Mouse (Mus musculus): ENCODE measurements around the gene Arhgap11a. TPM values are rescaled to one million over a fixed set of nuclear protein-coding genes. Genes with fewer than 3 reads are reported as not detected.

The Arhgap11a gene
- polyA plus RNA-seq, 1 experiment from 2014 or later, result 24.1 TPM

DNA sequence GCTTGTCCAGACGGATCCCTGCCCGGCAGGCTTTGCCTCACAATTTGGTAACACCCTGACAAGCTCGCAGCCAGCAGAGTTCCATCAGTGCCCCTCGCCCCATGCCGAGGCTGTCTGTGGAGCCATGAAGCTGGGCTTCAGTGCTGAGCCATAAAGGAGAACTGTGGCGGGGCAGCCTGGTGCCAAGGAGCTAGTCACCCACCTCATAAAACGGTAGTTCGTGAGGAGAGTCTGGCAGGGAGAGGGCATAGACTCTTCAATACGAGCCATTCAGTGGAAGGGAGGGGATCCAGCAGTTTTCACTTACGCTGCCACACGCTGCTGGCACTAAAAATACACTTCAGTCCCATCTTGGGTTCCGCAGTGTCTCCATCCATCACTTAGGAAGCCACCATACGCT, 49.9 kb downstream of the Arhgap11a start:
- 72% methylated on average over 13 of the region's 13 CpGs for WGBS
- no peak overlapping the region for H3K4me2 ChIP-seq (ENCODE audit: low read depth, low read length)
- H3K4me3 ChIP-seq (replicated peaks; ENCODE audit: low read length), result no peak overlapping the region
- no peak for ATAC-seq (ENCODE audit: insufficient read depth, low FRiP score)
- H3K9ac ChIP-seq (ENCODE audit: low read length), result no peak overlapping the region
- H3K36me3 ChIP-seq (ENCODE audit: control insufficient read depth, insufficient read depth, low read length), result no peaks in the 10 kb centered on the region
- H3K4me1 ChIP-seq (ENCODE audit: control insufficient read depth, insufficient read depth, low read length), result no peaks in the 10 kb centered on the region
- no peak overlapping the region for H3K27ac ChIP-seq (ENCODE audit: low read length)
- no peaks in the 10 kb centered on the region for H3K9me3 ChIP-seq (replicated peaks; ENCODE audit: control insufficient read depth, low read length)
- H3K27me3 ChIP-seq (ENCODE audit: control insufficient read depth, insufficient read depth, low read length), result no peaks in the 10 kb centered on the region

DNA sequence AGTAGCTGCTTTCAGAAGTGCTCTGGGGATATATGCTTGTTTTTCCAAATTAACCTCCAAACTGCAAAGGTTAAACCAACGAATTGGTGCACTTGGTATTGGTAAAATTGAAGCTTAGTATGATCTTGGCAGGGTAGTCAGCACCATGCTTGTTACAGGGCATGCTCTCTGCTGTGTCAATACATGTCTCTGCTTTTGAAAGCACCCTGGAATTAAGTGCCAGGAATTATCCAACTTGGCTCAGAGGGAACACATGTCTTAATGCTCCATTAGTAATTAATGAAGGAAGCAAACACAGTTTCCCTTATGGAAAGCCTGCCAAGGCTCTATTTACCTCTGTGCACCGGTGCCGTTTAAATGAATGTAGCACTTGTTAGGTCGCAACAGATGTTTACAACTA, 53.3 kb downstream of the Arhgap11a start:
- Histone ChIP-seq H3K4me2 (ENCODE audit: low read depth, low read length) (no peak overlapping the region), H3K9ac (ENCODE audit: low read length) (no peak overlapping the region), H3K9me3 (replicated peaks; ENCODE audit: control insufficient read depth, low read length) (no peaks in the 10 kb centered on the region), H3K27ac (ENCODE audit: low read length) (no peak overlapping the region), H3K36me3 (ENCODE audit: control insufficient read depth, insufficient read depth, low read length) (no peaks in the 10 kb centered on the region), H3K4me3 (replicated peaks; ENCODE audit: low read length) (no peak overlapping the region), H3K4me1 (ENCODE audit: control insufficient read depth, insufficient read depth, low read length) (no peaks in the 10 kb centered on the region), H3K27me3 (ENCODE audit: control insufficient read depth, insufficient read depth, low read length) (no peaks in the 10 kb centered on the region)
- WGBS, result 69% methylated on average over 4 of the region's 4 CpGs
- no peak for ATAC-seq (ENCODE audit: insufficient read depth, low FRiP score)

- Histone ChIP-seq H3K9ac (ENCODE audit: low read length) (no peak overlapping the region), H3K36me3 (ENCODE audit: control insufficient read depth, insufficient read depth, low read length) (no peaks in the 10 kb centered on the region), H3K4me3 (replicated peaks; ENCODE audit: low read length) (no peak overlapping the region), H3K27ac (ENCODE audit: low read length) (no peak overlapping the region), H3K4me2 (ENCODE audit: low read depth, low read length) (no peak overlapping the region), H3K4me1 (ENCODE audit: control insufficient read depth, insufficient read depth, low read length) (no peaks in the 10 kb centered on the region), H3K27me3 (ENCODE audit: control insufficient read depth, insufficient read depth, low read length) (no peaks in the 10 kb centered on the region), H3K9me3 (replicated peaks; ENCODE audit: control insufficient read depth, low read length) (no peaks in the 10 kb centered on the region)
- ATAC-seq (ENCODE audit: insufficient read depth, low FRiP score), result no peak
- WGBS, result 84% methylated on average over 3 of the region's 3 CpGs
Observed at GRCm38 (mm10) chr2:113793521-113793920, 54.9 kb downstream of the Arhgap11a start.

DNA sequence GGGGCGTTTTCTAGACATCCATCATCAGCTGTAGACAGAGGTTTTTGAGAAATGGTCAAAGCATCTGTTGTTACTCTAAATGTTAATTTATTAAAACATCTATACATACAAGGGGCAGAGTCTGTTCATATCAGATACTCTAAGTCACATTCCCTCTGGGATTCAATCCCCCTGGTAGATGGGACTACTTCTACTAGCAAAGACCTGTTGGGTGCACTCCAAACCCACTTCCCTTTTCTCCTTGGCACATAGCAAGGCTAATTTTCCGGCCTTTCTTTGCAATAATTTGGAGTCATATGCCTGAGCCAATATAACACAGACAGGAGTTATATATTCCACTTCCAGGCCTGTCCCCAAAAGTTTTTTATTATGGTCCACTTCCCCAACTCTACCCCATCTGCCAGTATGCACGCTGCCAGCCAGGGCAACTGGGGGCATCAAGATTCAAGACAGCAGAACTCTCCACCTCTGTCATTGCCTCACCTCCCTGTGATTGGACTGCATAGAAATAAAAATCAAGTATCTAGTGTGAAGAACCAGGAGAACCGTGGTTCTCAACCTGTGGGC, 59.6 kb downstream of the Arhgap11a start:
- no peaks in the 10 kb centered on the region for H3K9me3 ChIP-seq (replicated peaks; ENCODE audit: control insufficient read depth, low read length)
- H3K36me3 ChIP-seq (ENCODE audit: control insufficient read depth, insufficient read depth, low read length), result no peaks in the 10 kb centered on the region
- no peak overlapping the region for H3K9ac ChIP-seq (ENCODE audit: low read length)
- H3K27me3 ChIP-seq (ENCODE audit: control insufficient read depth, insufficient read depth, low read length), result no peaks in the 10 kb centered on the region
- WGBS, result 83% methylated on average over 4 of the region's 4 CpGs
- H3K27ac ChIP-seq (ENCODE audit: low read length), result no peak overlapping the region
- no peaks in the 10 kb centered on the region for H3K4me1 ChIP-seq (ENCODE audit: control insufficient read depth, insufficient read depth, low read length)
- H3K4me2 ChIP-seq (ENCODE audit: low read depth, low read length), result no peak overlapping the region
- no peak for ATAC-seq (ENCODE audit: insufficient read depth, low FRiP score)
- H3K4me3 ChIP-seq (replicated peaks; ENCODE audit: low read length), result no peak overlapping the region

- H3K4me3 ChIP-seq (replicated peaks; ENCODE audit: low read length), result no peak overlapping the region
- H3K36me3 ChIP-seq (ENCODE audit: control insufficient read depth, insufficient read depth, low read length), result no peaks in the 10 kb centered on the region
- no peak overlapping the region for H3K27ac ChIP-seq (ENCODE audit: low read length)
- WGBS, result 87% methylated on average over 4 of the region's 4 CpGs
- no peak for ATAC-seq (ENCODE audit: insufficient read depth, low FRiP score)
- H3K27me3 ChIP-seq (ENCODE audit: control insufficient read depth, insufficient read depth, low read length), result no peaks in the 10 kb centered on the region
- no peaks in the 10 kb centered on the region for H3K9me3 ChIP-seq (replicated peaks; ENCODE audit: control insufficient read depth, low read length)
- no peak overlapping the region for H3K9ac ChIP-seq (ENCODE audit: low read length)
- H3K4me2 ChIP-seq (ENCODE audit: low read depth, low read length), result no peak overlapping the region
- no peaks in the 10 kb centered on the region for H3K4me1 ChIP-seq (ENCODE audit: control insufficient read depth, insufficient read depth, low read length)
Observed at GRCm38 (mm10) chr2:113787882-113788281, 60.6 kb downstream of the Arhgap11a start.

DNA sequence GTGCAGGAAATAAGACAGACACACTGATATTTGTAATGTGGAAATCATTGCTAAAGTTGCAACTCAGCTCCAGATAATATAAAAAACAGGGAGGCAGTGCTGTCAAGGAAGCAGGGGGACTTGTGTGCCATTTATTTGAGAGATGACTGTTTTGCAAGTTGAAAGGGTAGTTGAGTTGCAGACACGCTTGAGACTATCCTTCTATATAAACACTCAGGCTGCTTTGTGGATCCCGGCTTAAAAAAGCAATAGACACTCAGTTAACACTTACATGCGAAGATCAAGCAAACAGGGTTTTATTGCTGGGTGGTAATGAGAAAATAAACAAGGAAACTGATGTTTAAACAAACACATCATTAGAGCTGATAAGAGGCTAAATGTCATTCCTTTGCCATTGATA, 63.6 kb downstream of the Arhgap11a start:
- Histone ChIP-seq H3K27ac (ENCODE audit: low read length) (no peak overlapping the region), H3K9ac (ENCODE audit: low read length) (no peak overlapping the region), H3K4me2 (ENCODE audit: low read depth, low read length) (no peak overlapping the region), H3K36me3 (ENCODE audit: control insufficient read depth, insufficient read depth, low read length) (no peaks in the 10 kb centered on the region), H3K9me3 (replicated peaks; ENCODE audit: control insufficient read depth, low read length) (no peaks in the 10 kb centered on the region), H3K4me3 (replicated peaks; ENCODE audit: low read length) (no peak overlapping the region), H3K27me3 (ENCODE audit: control insufficient read depth, insufficient read depth, low read length) (no peaks in the 10 kb centered on the region), H3K4me1 (ENCODE audit: control insufficient read depth, insufficient read depth, low read length) (no peaks in the 10 kb centered on the region)
- no peak for ATAC-seq (ENCODE audit: insufficient read depth, low FRiP score)
- WGBS, result 23% methylated on average over 3 of the region's 3 CpGs

GRCm38 (mm10) chr2:113781521-113781920, 66.9 kb downstream of the Arhgap11a start:
- 63% methylated on average over 4 of the region's 4 CpGs for WGBS
- no peak for ATAC-seq (ENCODE audit: insufficient read depth, low FRiP score)
- Histone ChIP-seq H3K9ac (ENCODE audit: low read length) (no peak overlapping the region), H3K27me3 (ENCODE audit: control insufficient read depth, insufficient read depth, low read length) (no peaks in the 10 kb centered on the region), H3K4me3 (replicated peaks; ENCODE audit: low read length) (no peak overlapping the region), H3K9me3 (replicated peaks; ENCODE audit: control insufficient read depth, low read length) (no peaks in the 10 kb centered on the region), H3K4me1 (ENCODE audit: control insufficient read depth, insufficient read depth, low read length) (no peaks in the 10 kb centered on the region), H3K4me2 (ENCODE audit: low read depth, low read length) (no peak overlapping the region), H3K27ac (ENCODE audit: low read length) (no peak overlapping the region), H3K36me3 (ENCODE audit: control insufficient read depth, insufficient read depth, low read length) (no peaks in the 10 kb centered on the region)

Other genes starting within 250 kb of the Arhgap11a start
- gene Grem1, start 90.0 kb downstream of the Arhgap11a start, polyA plus RNA-seq (2015; fragmentation: Nextera tagmentation; extraction: Ambion mirVana), result 2.5 and 2.8 TPM in 2 replicates
- 9.6 and 12.6 TPM in 2 replicates for gene Scg5, start 19.5 kb downstream of the Arhgap11a start, polyA plus RNA-seq (2015; fragmentation: Nextera tagmentation; extraction: Ambion mirVana)
- 0.65 and 0.80 TPM in 2 replicates for gene Gjd2, start 165.0 kb upstream of the Arhgap11a start, polyA plus RNA-seq (2015; fragmentation: Nextera tagmentation; extraction: Ambion mirVana)
- 71.6 and 489 TPM in 2 replicates for gene Actc1, start 204.9 kb upstream of the Arhgap11a start, polyA plus RNA-seq (2015; fragmentation: Nextera tagmentation; extraction: Ambion mirVana)